Mouse (Mus musculus) ES-Bruce4 (cell line): ENCODE data around the gene Nucb1. TPM values are rescaled to one million over a fixed set of nuclear protein-coding genes. Genes with fewer than 3 reads are reported as not detected.

Experiments used
- H3K27ac ChIP-seq: 2 replicates; pipeline ENCODE4 v1.5.1; 2012; ENCODE audit warnings: low read length, inconsistent platforms; ENCODE audit not compliant: insufficient read depth
- H3K27me3 ChIP-seq: 2 replicates; pipeline ENCODE4 v1.6.1; 2012; ENCODE audit warnings: mild to moderate bottlenecking, low read length, inconsistent platforms; ENCODE audit not compliant: control insufficient read depth, poor library complexity, insufficient read depth, severe bottlenecking
- H3K36me3 ChIP-seq: 2 replicates; pipeline ENCODE4 v1.6.1; 2012; ENCODE audit warnings: inconsistent platforms, mild to moderate bottlenecking, low read length, moderate library complexity; ENCODE audit not compliant: control insufficient read depth, poor library complexity, insufficient read depth, severe bottlenecking
- H3K4me1 ChIP-seq: one replicate; pipeline ENCODE4 v1.8.1; 2011; ENCODE audit warnings: low read length; ENCODE audit not compliant: control insufficient read depth, insufficient read depth
- H3K4me3 ChIP-seq: 2 replicates; pipeline ENCODE4 v1.5.1; 2011; ENCODE audit warnings: low read depth, mild to moderate bottlenecking, low read length
- H3K9ac ChIP-seq: 2 replicates; pipeline ENCODE4 v1.6.1; 2012; ENCODE audit warnings: low read depth, mild to moderate bottlenecking, inconsistent platforms; ENCODE audit not compliant: poor library complexity, severe bottlenecking
- H3K9me3 ChIP-seq: replicated peaks from 2 replicates; pipeline ENCODE4 v1.6.1; 2012; ENCODE audit warnings: mild to moderate bottlenecking, low read length, inconsistent platforms; ENCODE audit not compliant: control insufficient read depth, poor library complexity, insufficient read depth, severe bottlenecking
- CTCF ChIP-seq: IDR thresholded peaks from one replicate; pipeline ENCODE4 v1.8.1; 2011; ENCODE audit warnings: low read depth, low read length
- EP300 ChIP-seq: IDR thresholded peaks from 2 replicates; pipeline ENCODE4 v1.6.1; 2011; ENCODE audit warnings: low read depth, low read length; ENCODE audit not compliant: insufficient read depth
- POLR2A ChIP-seq: IDR thresholded peaks from one replicate; pipeline ENCODE4 v1.8.1; 2011; ENCODE audit warnings: low read length; ENCODE audit not compliant: insufficient read depth
- polyA plus RNA-seq: library from polyadenylated mRNA; stranded (reverse); fragments of >200 nt; gene quantifications from 2 replicates; pipeline ENCODE4 v1.2.4, GENCODE M21; 2011; ENCODE audit warnings: low read depth; ENCODE audit not compliant: missing spikeins, insufficient read depth, insufficient read length

The Nucb1 gene
- polyA plus RNA-seq, 1 experiment, result 105 TPM

DNA sequence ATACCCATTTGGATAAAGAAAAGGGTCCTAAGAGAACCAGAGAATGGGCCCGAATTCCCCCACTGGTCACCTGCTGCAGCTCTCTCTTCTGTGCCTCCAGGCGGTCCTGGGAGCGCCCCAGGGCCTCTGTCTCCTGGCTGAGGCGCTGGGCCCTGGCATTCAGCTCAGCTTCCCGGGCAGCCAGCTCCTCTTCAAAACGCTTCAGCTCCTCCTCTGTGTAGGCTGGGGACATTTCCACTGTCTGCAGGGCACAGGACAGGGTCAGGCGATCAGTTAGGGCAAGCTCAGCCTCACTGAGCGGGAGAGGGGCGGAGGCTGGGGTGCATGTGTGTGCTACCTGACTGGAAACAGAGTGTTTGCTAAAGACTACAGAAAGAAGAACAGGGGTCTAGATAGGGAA lies 15.7 kb downstream of the Nucb1 start:
- no peaks in the 10 kb centered on the region for H3K36me3 ChIP-seq
- no peak overlapping the region for H3K9ac ChIP-seq
- no peak for TF ChIP-seq CTCF
- TF ChIP-seq EP300, result no peak
- TF ChIP-seq POLR2A, result no peak
- no peak overlapping the region for H3K4me3 ChIP-seq
- H3K27me3 ChIP-seq, result no peaks in the 10 kb centered on the region
- no peak overlapping the region for H3K27ac ChIP-seq
- no peaks in the 10 kb centered on the region for H3K9me3 ChIP-seq
- peaks cover 5% of the 10 kb centered on the region for H3K4me1 ChIP-seq

DNA sequence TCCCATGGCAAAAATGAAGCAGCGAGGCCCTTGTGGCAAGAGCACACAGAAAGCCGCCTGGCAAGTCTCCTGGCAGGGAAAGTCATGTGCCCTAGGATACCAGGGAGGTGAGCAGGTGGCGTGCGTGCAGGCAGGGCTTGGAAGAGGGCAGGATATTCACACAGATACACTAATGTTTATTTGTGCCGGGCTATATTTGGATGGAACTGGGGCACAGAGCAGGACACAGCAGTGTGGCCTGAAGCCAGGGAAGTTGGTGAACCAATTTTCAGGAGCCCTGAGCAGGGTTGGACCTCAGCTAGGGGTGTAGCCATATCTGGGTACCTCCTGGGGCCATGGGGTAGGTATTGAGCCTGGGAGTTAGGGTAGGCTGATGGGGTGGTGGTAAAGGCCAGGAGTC lies 17.3 kb downstream of the Nucb1 start:
- Histone ChIP-seq H3K27me3 (no peaks in the 10 kb centered on the region), H3K27ac (no peak overlapping the region), H3K4me1 (peaks cover 5% of the 10 kb centered on the region), H3K9ac (no peak overlapping the region), H3K4me3 (no peak overlapping the region), H3K9me3 (no peaks in the 10 kb centered on the region), H3K36me3 (no peaks in the 10 kb centered on the region)
- TF ChIP-seq CTCF (no peak), POLR2A (no peak), EP300 (no peak)

DNA sequence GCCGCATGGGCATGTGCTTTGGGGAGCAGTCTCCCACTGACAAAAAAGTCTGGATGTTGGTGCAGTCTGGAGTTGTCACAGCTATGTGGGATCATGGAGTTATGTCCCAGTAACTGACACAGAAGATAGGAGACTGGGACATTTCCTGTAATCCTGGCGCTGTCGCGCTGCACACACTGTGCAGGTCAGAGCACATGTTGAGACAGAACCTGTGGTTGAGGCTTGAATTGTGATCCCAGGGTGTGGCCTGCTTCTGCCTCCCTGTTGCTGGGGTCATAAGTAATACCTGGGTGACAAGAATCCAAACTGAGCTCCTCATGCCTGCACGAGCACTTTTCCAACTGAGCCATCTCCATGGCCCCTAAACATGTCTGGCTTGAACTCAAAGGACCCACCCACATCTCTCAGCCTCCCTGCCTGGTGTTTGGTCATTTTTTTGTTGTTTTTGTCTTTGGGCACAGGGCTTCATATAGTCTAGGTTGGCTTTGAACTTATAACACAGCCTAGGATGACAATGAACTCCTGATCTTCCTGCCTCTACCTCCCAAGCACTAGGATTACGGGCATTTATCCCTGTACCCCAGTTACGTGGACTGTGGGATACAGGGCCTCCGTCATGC lies 17.9 kb downstream of the Nucb1 start:
- H3K36me3 ChIP-seq, result no peaks in the 10 kb centered on the region
- TF ChIP-seq EP300, result no peak
- TF ChIP-seq POLR2A, result no peak
- TF ChIP-seq CTCF, result no peak

DNA sequence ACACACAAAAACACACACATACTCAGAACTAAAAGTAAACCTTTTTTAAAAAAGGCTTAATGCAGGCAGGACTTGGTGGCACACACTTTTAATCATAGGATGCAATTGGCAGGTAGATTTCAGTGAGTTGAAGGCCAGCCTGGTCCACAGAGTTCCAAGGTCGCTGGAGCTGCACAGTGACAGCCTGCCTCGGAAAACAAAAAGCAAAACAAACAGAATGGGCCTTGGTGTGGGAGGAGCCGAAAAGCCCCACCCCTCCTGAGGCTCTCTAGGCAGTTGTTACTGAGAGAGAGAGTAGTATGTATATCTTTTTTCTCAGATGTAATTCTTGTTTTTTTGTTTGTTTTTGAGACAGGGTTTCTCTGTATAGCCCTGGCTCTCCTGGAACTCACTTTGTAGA lies 18.9 kb downstream of the Nucb1 start:
- Histone ChIP-seq H3K9me3 (no peaks in the 10 kb centered on the region), H3K27me3 (no peaks in the 10 kb centered on the region), H3K36me3 (no peaks in the 10 kb centered on the region), H3K9ac (no peak overlapping the region), H3K27ac (no peak overlapping the region), H3K4me1 (peaks cover 5% of the 10 kb centered on the region), H3K4me3 (no peak overlapping the region)
- TF ChIP-seq EP300, result no peak
- TF ChIP-seq CTCF, result no peak
- no peak for TF ChIP-seq POLR2A

More for the DNA sequence above, 17.9 kb downstream of the Nucb1 start:
- no peaks in the 10 kb centered on the region for H3K9me3 ChIP-seq
- no peak overlapping the region for H3K27ac ChIP-seq
- no peak overlapping the region for H3K9ac ChIP-seq
- peaks cover 5% of the 10 kb centered on the region for H3K4me1 ChIP-seq
- no peaks in the 10 kb centered on the region for H3K27me3 ChIP-seq
- no peak overlapping the region for H3K4me3 ChIP-seq

DNA sequence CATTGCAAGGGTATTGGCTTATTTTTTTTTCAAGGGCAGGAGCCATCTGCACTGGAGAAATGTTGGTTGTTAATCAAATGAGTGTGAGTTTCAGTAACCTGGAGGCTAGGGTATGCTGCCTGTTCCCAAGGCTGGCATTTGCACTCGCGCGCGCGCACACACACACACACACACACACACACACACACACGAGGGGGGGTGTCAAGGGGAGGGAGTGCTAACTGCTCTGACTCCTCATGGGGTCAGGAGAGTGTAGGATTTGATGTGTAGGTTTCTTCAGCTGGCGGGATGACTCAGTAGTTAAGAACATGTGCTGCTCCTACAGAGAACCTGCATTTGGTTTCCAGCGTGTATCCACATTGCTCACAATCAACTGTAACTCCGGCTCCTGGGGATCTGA lies 19.4 kb downstream of the Nucb1 start:
- Histone ChIP-seq H3K9me3 (no peaks in the 10 kb centered on the region), H3K9ac (no peak overlapping the region), H3K36me3 (no peaks in the 10 kb centered on the region), H3K4me3 (no peak overlapping the region), H3K27ac (no peak overlapping the region), H3K27me3 (no peaks in the 10 kb centered on the region), H3K4me1 (peaks cover 5% of the 10 kb centered on the region)
- TF ChIP-seq EP300, result no peak
- no peak for TF ChIP-seq POLR2A
- TF ChIP-seq CTCF, result no peak

DNA sequence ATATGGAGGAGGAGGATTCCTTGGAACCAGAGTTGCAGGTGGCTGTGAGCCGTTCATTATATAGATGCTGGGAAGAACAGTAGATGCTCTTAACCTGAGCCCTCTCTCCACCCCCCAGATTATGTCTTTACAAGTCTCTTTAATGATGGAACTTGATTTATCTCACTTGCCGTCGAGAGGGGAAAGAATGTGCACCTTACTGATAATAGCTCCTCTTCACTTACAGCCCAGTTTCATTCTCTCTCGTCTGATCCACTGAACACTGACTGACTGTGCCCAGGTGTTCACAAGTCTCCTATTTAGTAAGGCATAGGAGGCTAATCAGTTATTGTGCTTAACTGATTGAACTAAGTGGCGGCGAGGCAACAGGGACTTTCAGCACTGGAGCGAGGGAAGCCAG lies 20.6 kb downstream of the Nucb1 start:
- Histone ChIP-seq H3K27ac (no peak overlapping the region), H3K36me3 (no peaks in the 10 kb centered on the region), H3K4me1 (peaks cover 5% of the 10 kb centered on the region), H3K9ac (no peak overlapping the region), H3K27me3 (no peaks in the 10 kb centered on the region), H3K4me3 (no peak overlapping the region), H3K9me3 (no peaks in the 10 kb centered on the region)
- TF ChIP-seq EP300 (no peak), POLR2A (no peak), CTCF (no peak)
